Comparison of ENCODE assay signal across 12 mouse cellular contexts in genomic region chr7:47103671-47104414, GRCm38 (mm10). TPM values are rescaled to one million over a fixed set of nuclear protein-coding genes. Genes with fewer than 3 reads are reported as not detected.
DNase-seq lines count a peak whose midpoint lies in the region; ATAC-seq and TF ChIP-seq lines count a peak whose summit lies in the region.
"Had no signal": no experiment of that assay in that cellular context is flagged by ENCODE, and none has a peak within 500 bp of the region (broad histone marks: within the 10 kb centered on the region; RNA-seq: fewer than 3 reads in every experiment).

No protein-coding gene starts in this region.

- WGBS in liver, postnatal 0 days (ENCODE audit: insufficient replicate concordance): 26% methylated on average over 1 of the region's 1 CpGs
- WGBS in forebrain, embryonic 15.5 days: 85% methylated on average over 1 of the region's 1 CpGs

- ATAC-seq in liver, postnatal 0 days: peak; percentile 67
- no peak for ATAC-seq in forebrain, embryonic 15.5 days (replicated peaks)

- H3K4me3 ChIP-seq in liver, postnatal 0 days (ENCODE audit: low read depth, low read length): no peak overlapping the region
- no peak overlapping the region for H3K4me3 ChIP-seq in forebrain, embryonic 15.5 days
- H3K4me3 ChIP-seq: forebrain, embryonic 12.5 days; heart, embryonic 10.5 days had no signal

- peak; percentile 65 for DNase-seq in CD4-positive helper T cell, adult 2 months (ENCODE audit: low read depth, low spot score)
- peak; percentile 13 for DNase-seq in R1 (ENCODE audit: low read depth, low spot score)
- peak; percentile 75 for DNase-seq in liver, postnatal 0 days
- peak; percentile 67 to 71 for DNase-seq in natural killer cell, adult 2 months (ENCODE audit: low spot score in 2 of 2)
- no peak for DNase-seq in frontal cortex, postnatal 10 days (ENCODE audit: low spot score in 2 of 2)
- no peak for DNase-seq in layer of hippocampus, postnatal 36 days
- DNase-seq: cerebellum, adult 8-10 months; kidney, adult 18-20 months had no signal

- H3K27me3 ChIP-seq in liver, postnatal 0 days (ENCODE audit: insufficient read depth, low read length): no peaks in the 10 kb centered on the region
- no peaks in the 10 kb centered on the region for H3K27me3 ChIP-seq in forebrain, embryonic 15.5 days
- H3K27me3 ChIP-seq: forebrain, embryonic 12.5 days had no signal

- no peak for TF ChIP-seq EP300 in liver, postnatal 0 days (IDR thresholded peaks at IDR 0.05; ENCODE audit: low read depth)

- TF ChIP-seq CTCF in liver, postnatal 0 days (IDR thresholded peaks at IDR 0.05; ENCODE audit: low read depth): no peak

- no peak overlapping the region for H3K4me2 ChIP-seq in liver, postnatal 0 days (ENCODE audit: low read depth, low read length)
- H3K4me2 ChIP-seq in forebrain, embryonic 15.5 days (replicated peaks): no peak overlapping the region
- H3K4me2 ChIP-seq: forebrain, embryonic 12.5 days; midbrain, embryonic 11.5 days had no signal

- H3K9ac ChIP-seq in liver, postnatal 0 days (replicated peaks): no peak overlapping the region
- H3K9ac ChIP-seq in forebrain, embryonic 15.5 days (replicated peaks): no peak overlapping the region
- H3K9ac ChIP-seq: forebrain, embryonic 12.5 days had no signal

- no peaks in the 10 kb centered on the region for H3K4me1 ChIP-seq in liver, postnatal 0 days (ENCODE audit: insufficient read depth)
- H3K4me1 ChIP-seq in forebrain, embryonic 15.5 days: no peaks in the 10 kb centered on the region
- H3K4me1 ChIP-seq: forebrain, embryonic 12.5 days; heart, embryonic 10.5 days had no signal

- H3K36me3 ChIP-seq in liver, postnatal 0 days (replicated peaks; ENCODE audit: insufficient read depth, low read length): no peaks in the 10 kb centered on the region
- H3K36me3 ChIP-seq in forebrain, embryonic 15.5 days: no peaks in the 10 kb centered on the region
- H3K36me3 ChIP-seq: forebrain, embryonic 12.5 days; heart, embryonic 10.5 days had no signal

- no peaks in the 10 kb centered on the region for H3K9me3 ChIP-seq in liver, postnatal 0 days (ENCODE audit: low read length)
- no peaks in the 10 kb centered on the region for H3K9me3 ChIP-seq in forebrain, embryonic 15.5 days
- H3K9me3 ChIP-seq: forebrain, embryonic 12.5 days; heart, embryonic 10.5 days had no signal

- H3K27ac ChIP-seq in liver, postnatal 0 days (ENCODE audit: low read depth): no peak overlapping the region
- H3K27ac ChIP-seq in forebrain, embryonic 15.5 days (replicated peaks): no peak overlapping the region
- H3K27ac ChIP-seq: forebrain, embryonic 12.5 days; heart, embryonic 10.5 days had no signal

RNA-seq across cellular contexts. Expression of gene Ptpn5, which starts 29.6 kb away (rescaled TPM):
- not detected in 2 replicates for polyA plus RNA-seq in liver, postnatal 0 days (2015; fragmentation: Nextera tagmentation; extraction: Ambion mirVana)
- 69.6 and 72.1 TPM in 2 replicates for polyA plus RNA-seq in forebrain, embryonic 15.5 days (2015; fragmentation: Nextera tagmentation; extraction: Ambion mirVana)
- 10 to 100 TPM; 92.7 to 95.8 TPM for total RNA-seq in layer of hippocampus, postnatal 36 days (2021)

RNA-seq across cellular contexts. Expression of gene Tmem86a, which starts 53.4 kb away (rescaled TPM):
- polyA plus RNA-seq in liver, postnatal 0 days (2015; fragmentation: Nextera tagmentation; extraction: Ambion mirVana): 35.6 and 42.0 TPM in 2 replicates
- polyA plus RNA-seq in forebrain, embryonic 15.5 days (2015; fragmentation: Nextera tagmentation; extraction: Ambion mirVana): 25.4 and 25.7 TPM in 2 replicates
- 10 to 100 TPM; 11.9 to 12.5 TPM for total RNA-seq in layer of hippocampus, postnatal 36 days (2021)

Comparison
In these comparisons a context has a peak if more than half of its experiments do, and no peak if none do; other contexts are left out.
1. DNase-seq: peak in CD4-positive helper T cell, adult 2 months (single experiment), R1 (single experiment), liver, postnatal 0 days (single experiment) and natural killer cell, adult 2 months (2 of 2); none in frontal cortex, postnatal 10 days (0 of 2) and layer of hippocampus, postnatal 36 days (0 of 2).
2. RNA of gene Ptpn5, which starts 29.6 kb away (polyA plus RNA-seq): 69.6 to 72.1 TPM in forebrain, embryonic 15.5 days; not detected in liver, postnatal 0 days; every median in the first group is over 10 times any median in the second.